Mouse (Mus musculus) CD4-positive, CD25-positive, alpha-beta regulatory T cell, adult 2 months (primary cell): ENCODE measurements around the gene Stradb.
A peak's percentile ranks its signal among the peaks of the same experiment; 100 is the strongest.
"Not testable (repeated sequence)": the region's sequence is repeated elsewhere in the genome, so short reads cannot be mapped to it uniquely, and the experiment has no call there.

Experiments used
- DNase-seq: peaks from one replicate; pipeline ENCODE4 v3.0.0-alpha.2; 2012; ENCODE audit warnings: low read depth, low spot score

Stradb gene

GRCm38 (mm10) chr1:58973366-58974221 lies at the start of gene Stradb, which contains the start of gene Trak2:
Stradb (plus strand) TSS chr1:58973522.
Trak2 (minus strand) TSS chr1:58973430.
- DNase-seq: peak; percentile 96

DNA sequence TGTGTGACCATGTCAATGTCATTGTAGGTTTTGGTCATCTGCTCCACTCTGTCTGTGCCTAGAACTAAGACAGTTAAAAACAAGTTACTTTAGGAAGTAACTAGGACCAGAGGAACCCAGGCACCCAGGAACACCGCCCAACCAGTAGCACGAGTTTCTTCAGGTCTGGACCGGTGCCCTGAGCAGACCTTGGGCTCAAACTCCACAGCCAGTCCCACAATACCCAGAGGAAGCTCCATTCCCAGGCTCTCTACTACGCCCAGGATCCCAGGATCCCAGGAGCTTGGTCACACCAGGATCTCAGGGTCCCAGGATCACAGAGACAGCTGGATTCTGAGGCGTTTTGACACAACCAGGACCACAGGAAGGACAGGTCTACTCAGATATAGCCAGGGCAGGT lies 46.7 kb upstream of the Stradb start:
- DNase-seq: no peak

DNA sequence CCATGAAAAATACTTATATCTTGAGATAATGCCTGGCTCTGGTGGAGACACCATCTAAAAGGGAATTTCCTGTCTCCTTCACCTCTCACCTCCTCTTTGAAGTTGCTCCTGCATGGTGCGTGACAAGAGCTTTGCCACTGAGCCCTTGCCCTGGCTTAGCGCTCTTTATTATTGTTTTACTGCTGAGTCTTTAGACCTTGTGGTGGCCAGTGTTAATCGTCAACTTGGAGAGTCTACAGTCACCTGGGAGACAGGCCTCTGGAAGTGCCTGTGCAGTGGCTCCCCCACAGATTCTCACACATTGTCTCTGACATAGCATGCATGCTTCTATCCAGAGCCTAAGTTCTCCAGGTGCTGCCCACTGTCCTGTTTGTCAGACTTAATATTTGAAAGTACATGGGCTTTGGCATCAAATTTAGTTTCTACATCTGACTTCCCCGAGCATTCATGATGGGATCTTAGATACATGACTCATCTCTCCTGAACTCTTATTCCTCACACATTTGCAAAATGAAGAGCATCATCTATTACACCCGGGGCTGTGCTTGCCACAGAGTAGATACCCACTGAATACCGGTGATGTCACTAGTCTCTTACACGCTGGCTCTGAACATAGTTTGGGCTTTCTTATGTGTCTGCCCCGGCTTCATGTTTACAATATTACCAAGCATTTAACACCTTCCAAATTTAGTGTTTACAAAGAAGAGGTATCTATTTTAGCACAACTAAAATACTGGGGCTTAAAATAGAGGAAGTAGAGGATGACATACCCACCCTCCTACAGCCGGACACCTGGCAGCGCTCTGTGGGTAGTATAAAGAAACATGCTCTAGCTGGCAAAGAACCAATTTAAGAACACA lies 36.3 kb upstream of the Stradb start:
- DNase-seq: no peak

- DNase-seq: no peak
These were observed 35.7 kb upstream of the Stradb start for GRCm38 (mm10) chr1:58937606-58938099.

- no peak for DNase-seq
These were observed 27.8 kb upstream of the Stradb start for GRCm38 (mm10) chr1:58945523-58945922.

DNA sequence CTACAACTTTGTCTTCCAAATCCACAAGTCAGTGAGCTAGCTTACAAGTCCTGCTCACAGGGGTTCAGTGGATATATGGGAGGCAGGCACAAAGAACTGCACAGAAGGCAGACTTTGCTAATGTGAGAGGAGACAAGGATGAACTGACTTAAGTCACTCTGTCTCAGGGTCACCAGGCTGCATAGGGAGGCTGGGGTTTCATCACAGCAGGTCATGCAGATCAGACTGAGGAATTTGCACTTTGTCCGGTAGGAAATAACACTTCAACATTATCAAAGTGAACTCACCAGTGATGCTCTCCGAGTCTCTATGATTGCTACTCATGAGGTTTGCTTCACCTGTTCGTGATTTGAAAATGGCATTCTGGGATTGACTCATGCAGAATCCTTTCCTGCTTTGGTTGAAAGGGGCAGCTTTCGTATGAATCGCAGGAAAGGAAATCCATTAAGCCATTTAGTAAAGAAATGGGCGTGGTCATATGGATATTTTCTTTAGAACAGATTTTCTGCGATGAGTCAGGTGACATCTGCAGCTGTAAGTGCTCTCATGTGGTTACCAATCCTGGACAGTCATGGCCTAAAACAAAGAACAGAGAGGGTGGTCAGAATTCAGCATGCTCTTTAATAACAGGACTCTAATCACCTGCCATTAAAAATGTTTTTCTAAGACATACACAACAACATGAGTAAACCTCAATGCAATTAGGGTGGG lies 27.2 kb upstream of the Stradb start:
- DNase-seq: no peak

GRCm38 (mm10) chr1:58946718-58947117 lies 26.6 kb upstream of the Stradb start:
- DNase-seq: no peak

- no peak for DNase-seq
These were observed 23.7 kb upstream of the Stradb start for GRCm38 (mm10) chr1:58949561-58950106.

DNA sequence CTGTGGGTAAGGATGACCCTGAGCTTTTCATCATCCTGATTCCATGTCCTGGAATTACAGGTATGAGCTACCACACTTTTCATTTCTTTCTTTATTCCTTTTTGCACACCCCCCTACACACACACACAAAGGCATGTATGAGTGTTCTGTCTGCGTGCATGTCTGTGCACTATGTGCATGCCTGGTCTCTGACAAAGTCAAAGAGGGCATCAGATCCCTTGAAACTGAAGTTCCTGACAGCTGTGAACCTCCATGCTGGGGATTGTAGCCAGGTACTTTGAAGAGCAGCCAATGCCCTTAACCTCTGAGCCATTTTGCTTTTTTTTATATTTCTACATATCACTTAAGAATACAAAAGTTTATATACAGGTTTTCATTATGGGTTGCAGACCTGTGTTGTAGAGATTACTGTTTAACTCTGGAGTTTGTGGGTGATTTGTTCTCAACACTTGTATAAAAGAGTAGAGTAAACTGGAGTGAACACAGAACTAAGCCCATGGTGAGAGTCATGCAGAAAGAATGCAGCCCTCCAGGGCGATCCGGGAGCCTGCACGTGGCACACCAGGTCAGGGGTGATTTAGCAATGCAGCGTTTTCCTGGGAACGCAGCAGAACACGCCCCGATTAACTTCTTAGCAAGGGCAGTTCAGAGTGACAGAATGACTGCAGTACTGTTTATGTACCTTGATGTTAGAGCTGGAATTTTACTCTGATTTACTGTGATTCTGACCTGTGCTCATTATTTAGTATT lies 22.2 kb upstream of the Stradb start:
- no peak for DNase-seq

GRCm38 (mm10) chr1:58951841-58952240 lies 21.5 kb upstream of the Stradb start:
- no peak for DNase-seq

DNA sequence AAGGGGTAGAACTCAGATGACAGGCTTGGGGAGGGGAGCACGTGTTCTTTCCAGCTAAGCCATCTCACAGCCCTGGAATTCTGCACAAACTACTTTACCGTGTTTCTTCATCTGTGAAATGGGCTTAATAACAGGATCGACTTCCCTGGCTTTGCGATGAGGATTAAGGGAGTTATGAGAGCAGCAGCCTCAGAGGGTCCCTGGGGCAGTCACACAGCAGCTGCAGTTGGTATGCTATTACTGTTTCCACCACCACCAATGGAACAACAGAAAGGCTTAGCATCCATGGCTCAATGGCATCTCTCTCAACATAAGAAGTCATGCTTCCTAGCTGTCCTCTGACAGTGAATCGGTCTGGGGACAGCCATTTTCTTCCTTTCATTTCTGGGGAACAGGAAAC lies 20.8 kb upstream of the Stradb start:
- DNase-seq: no peak

DNA sequence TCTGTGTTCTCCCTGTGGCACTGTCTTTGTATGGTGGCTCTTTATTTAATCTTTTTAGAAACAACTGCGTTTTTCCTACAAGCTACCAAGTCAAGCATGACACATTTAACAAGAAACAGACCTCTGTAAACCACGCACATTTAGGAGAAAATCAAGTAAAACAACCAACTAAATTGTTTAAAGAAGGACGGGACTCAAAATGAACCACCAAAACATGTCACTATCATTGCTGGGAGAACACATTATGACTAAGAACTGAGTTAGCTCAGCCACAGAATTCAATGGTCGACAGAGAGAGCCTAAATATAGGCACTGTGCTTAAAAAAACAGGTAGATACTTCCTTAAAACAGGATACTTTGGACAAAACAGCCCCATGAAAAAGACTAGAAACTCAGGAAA lies 20.3 kb upstream of the Stradb start:
- DNase-seq: no peak

DNA sequence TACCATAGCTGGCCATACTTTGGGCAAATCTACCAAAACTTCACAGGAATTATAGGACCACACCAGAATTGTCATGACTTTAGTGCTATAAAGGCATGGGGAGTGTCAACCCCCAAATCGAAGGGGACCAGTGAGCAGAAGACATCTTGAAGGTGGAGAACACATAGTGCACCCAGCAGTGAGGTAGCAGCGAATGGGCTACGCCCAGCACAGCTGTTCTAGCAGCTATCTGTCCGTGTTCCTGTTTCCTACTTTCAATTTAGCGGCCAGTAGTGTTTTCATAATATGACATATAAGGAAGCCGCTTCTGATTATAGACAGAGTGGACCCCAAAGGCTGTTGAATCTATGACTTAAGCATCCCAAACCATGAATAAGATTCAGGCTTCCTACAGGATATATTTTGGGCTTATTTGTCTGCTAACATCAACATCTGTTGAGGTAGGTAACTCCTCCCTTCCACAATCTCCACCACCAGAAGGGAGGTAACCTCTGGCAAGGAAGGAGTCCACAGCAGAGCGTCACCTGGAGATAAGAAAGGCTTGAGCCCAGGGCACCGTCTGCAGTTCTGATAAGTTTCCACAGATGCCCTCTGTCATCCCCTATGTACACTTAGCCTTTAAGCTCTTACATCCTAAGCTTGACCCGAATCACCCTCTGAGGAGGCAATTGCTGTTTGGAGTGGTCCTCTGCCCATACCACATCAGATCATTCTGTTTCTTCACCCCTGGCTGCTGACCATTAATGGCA lies 19.5 kb upstream of the Stradb start:
- peak; percentile 49 for DNase-seq

DNA sequence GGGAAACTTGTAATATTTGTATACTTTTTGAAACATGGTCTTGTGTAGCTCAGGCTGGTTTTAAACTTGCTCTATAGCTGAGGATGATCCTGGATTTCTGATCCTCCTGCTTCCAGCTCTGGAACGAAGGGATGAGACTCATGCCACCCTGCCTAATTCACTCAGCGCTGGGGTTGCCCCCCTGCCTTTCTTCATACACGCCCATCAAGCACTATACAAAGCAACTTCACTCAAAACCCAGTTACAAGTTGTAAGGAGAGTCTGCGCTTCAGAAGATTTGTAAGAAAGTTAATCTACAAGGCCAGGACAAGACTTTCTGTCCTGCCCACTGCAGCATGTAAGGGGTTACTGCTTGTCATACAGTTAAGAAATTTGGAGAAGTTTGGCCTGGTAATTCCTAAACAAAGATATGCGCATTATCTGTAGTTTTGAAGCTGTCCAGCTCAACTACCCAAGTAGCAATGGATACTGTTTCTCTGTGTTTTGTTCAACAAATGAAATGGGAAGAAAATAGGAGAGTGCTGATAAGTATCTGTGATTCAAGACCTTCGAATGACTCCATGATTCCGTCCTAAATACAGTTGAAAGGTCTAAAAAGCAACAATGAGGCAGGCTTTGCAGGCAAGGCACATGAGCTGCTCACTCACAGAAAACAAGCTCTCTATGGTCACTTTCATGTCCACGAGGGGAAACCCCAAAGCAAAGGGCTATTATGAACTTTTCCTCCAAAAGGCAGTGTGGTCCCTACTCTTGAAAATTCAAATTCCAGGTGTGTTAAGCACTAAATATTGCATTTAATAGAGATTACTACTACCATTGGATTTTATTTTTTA lies 18.5 kb upstream of the Stradb start:
- no peak for DNase-seq

GRCm38 (mm10) chr1:58955716-58956115 lies 17.6 kb upstream of the Stradb start:
- peak; percentile 49 for DNase-seq

GRCm38 (mm10) chr1:58956229-58956628 lies 17.1 kb upstream of the Stradb start:
- DNase-seq: peak; percentile 78

DNA sequence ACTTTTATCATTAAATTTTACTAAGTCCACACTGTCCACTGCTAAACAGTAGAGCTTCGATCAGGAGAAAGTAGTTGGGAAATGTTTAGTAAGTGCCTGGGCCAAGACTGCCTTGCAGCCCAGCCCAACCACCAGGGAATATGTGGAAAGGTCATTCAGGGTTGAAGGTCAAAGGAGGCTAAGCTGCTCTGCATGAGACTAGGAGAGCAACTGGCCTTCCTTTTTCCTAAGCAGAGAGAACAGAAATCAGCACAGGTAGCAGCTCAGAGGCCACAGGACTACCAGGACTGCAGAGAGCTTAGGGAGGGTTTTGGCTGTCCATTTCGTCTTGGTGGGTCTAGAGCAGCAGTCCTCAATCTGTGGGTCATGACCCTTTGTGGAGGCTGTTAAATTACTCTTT lies 15.4 kb upstream of the Stradb start:
- DNase-seq: no peak

DNA sequence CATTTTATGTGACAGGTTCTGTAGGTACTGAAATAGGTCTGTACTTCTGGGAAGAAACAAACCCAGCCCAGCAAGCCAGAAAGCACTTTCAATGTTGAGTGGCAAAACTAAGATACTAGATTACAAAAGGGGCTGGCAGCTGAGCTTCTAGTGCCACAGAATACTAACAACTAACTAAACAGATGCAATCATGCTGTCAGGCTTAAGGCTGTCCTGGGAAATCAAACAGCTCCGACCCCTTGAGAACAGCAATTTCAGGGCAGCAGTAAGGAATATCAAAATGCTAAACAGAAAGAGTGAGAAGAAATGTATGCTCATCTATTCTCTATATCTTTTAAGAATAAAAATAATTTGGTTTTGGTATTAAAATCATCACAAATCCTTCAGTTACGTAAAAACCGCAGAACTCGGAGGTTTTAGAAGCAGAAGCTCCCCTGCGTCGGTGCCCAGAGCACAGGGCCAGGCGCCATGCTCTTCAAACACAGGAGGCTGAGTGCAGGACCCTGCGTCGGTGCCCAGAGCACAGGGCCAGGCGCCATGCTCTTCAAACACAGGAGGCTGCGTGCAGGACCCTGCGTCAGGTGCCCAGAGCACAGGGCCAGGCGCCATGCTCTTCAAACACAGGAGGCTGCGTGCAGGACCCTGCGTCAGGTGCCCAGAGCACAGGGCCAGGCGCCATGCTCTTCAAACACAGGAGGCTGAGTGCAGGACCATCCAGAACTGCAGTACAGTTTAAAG lies 14.4 kb upstream of the Stradb start:
- DNase-seq: not testable (repeated sequence)
